Mouse (Mus musculus) bone marrow, adult 2 months (tissue): ENCODE measurements at regions not wholly inside any gene's neighbourhood (a gene's known extent, or its start where the extent isn't known, plus 50 kb on each side); places are given as distances from the start of the nearest gene placed in this dataset.

Experiments
- CTCF ChIP-seq: fragments of 200-500 bp; IDR thresholded peaks from 2 replicates; pipeline ENCODE4 v1.5.1; 2011; ENCODE audit warnings: low read length, control low read depth; ENCODE audit not compliant: control insufficient read depth, insufficient read depth
- POLR2A ChIP-seq: fragments of 200-500 bp; IDR thresholded peaks from 2 replicates; pipeline ENCODE4 v1.6.1; 2011; ENCODE audit warnings: low read depth, mild to moderate bottlenecking, control low read depth, low read length, borderline replicate concordance; ENCODE audit not compliant: control insufficient read depth

- TF ChIP-seq CTCF (no peak), POLR2A (no peak)
Observed at GRCm38 (mm10) chr7:138538048-138538831, 140.7 kb upstream of the Tcerg1l start.
